ENCODE assay signal across 18 mouse cellular contexts in the genomic region with DNA sequence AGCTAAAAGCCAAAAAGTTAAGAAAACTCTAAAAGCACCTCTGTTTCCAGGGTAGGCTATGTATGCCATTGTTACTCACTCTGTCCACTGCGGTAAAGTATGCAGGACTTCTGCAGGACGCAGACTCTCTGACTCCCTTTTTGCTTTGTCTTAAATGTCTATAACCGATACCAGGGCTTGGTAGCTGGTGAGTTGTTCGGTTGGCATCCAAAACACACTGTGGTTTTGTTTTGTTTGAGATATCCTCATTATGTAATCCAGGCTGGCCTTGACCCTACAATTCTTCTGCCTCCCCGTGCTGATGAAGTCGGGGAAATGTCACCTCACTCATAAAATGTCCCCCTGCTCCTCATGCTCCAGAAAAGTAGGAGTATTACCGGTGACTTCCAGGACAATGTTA.
A peak's percentile ranks its signal among the peaks of the same experiment; 100 is the strongest.
DNase-seq lines count a peak whose midpoint lies in the region; ATAC-seq and TF ChIP-seq lines count a peak whose summit lies in the region.
"Had no signal": no experiment of that assay in that cellular context is flagged by ENCODE, and none has a peak within 500 bp of the region (broad histone marks: within the 10 kb centered on the region; RNA-seq: fewer than 3 reads in every experiment).

No protein-coding gene starts in this region.

- no peak overlapping the region for H3K4me2 ChIP-seq in embryonic facial prominence, embryonic 15.5 days (replicated peaks)
- 0 out of 2 replicates have a peak overlapping the region, but pooled peaks have one; percentile 44 for H3K4me2 ChIP-seq in lung, embryonic 15.5 days
- no peak overlapping the region for H3K4me2 ChIP-seq in stomach, postnatal 0 days (replicated peaks; ENCODE audit: low read depth)
- H3K4me2 ChIP-seq in midbrain, embryonic 11.5 days: no peak overlapping the region
- H3K4me2 ChIP-seq: neural tube, embryonic 13.5 days had no signal

- TF ChIP-seq EP300 in stomach, postnatal 0 days (optimal IDR thresholded peaks at IDR 0.05): no peak

- H3K4me3 ChIP-seq in embryonic facial prominence, embryonic 15.5 days (replicated peaks): no peak overlapping the region
- no peak overlapping the region for H3K4me3 ChIP-seq in embryonic facial prominence, embryonic 10.5 days
- H3K4me3 ChIP-seq in lung, embryonic 15.5 days: no peak overlapping the region
- H3K4me3 ChIP-seq in embryonic fibroblast, embryonic 13.5 days (ENCODE audit: insufficient read depth, low read length): no peak overlapping the region
- H3K4me3 ChIP-seq in stomach, postnatal 0 days (ENCODE audit: low read depth, low read length): no peak overlapping the region
- no peak overlapping the region for H3K4me3 ChIP-seq in midbrain, embryonic 11.5 days (ENCODE audit: low read depth, low read length)
- H3K4me3 ChIP-seq: hindbrain, embryonic 10.5 days; limb, embryonic 15.5 days; neural tube, embryonic 13.5 days had no signal

- TF ChIP-seq POLR2A in embryonic fibroblast, embryonic 13.5 days (IDR thresholded peaks at IDR 0.05; ENCODE audit: low read depth, low read length): no peak

- WGBS in embryonic facial prominence, embryonic 15.5 days: 77% methylated on average over 7 of the region's 7 CpGs
- WGBS in embryonic facial prominence, embryonic 10.5 days: 90% methylated on average over 7 of the region's 7 CpGs
- 75% methylated on average over 7 of the region's 7 CpGs for WGBS in lung, embryonic 15.5 days
- 68% methylated on average over 7 of the region's 7 CpGs for WGBS in stomach, postnatal 0 days
- 88% methylated on average over 7 of the region's 7 CpGs for WGBS in midbrain, embryonic 11.5 days

- no peaks in the 10 kb centered on the region for H3K27me3 ChIP-seq in embryonic facial prominence, embryonic 15.5 days
- no peaks in the 10 kb centered on the region for H3K27me3 ChIP-seq in embryonic facial prominence, embryonic 10.5 days (replicated peaks; ENCODE audit: low read depth, poor library complexity, severe bottlenecking)
- no peaks in the 10 kb centered on the region for H3K27me3 ChIP-seq in lung, embryonic 15.5 days
- H3K27me3 ChIP-seq in stomach, postnatal 0 days (ENCODE audit: control insufficient read depth, insufficient read depth, low read length): no peaks in the 10 kb centered on the region
- H3K27me3 ChIP-seq in midbrain, embryonic 11.5 days (ENCODE audit: control insufficient read depth, insufficient read depth, low read length): no peaks in the 10 kb centered on the region
- H3K27me3 ChIP-seq: limb, embryonic 15.5 days; neural tube, embryonic 13.5 days; Patski had no signal

- peaks cover 39% of the 10 kb centered on the region for H3K4me1 ChIP-seq in embryonic facial prominence, embryonic 15.5 days
- H3K4me1 ChIP-seq in embryonic facial prominence, embryonic 10.5 days: peaks cover 41% of the 10 kb centered on the region
- peaks cover 1% of the 10 kb centered on the region; the same call in 1 of the 2 replicates for H3K4me1 ChIP-seq in lung, embryonic 15.5 days
- peaks cover 29% of the 10 kb centered on the region for H3K4me1 ChIP-seq in embryonic fibroblast, embryonic 13.5 days (ENCODE audit: control insufficient read depth, insufficient read depth, low read length)
- peaks cover 3% of the 10 kb centered on the region; the same call in 1 of the 2 replicates for H3K4me1 ChIP-seq in stomach, postnatal 0 days (replicated peaks; ENCODE audit: control insufficient read depth, insufficient read depth)
- H3K4me1 ChIP-seq in midbrain, embryonic 11.5 days (ENCODE audit: control insufficient read depth, insufficient read depth, low read length): no peaks in the 10 kb centered on the region

- H3K27ac ChIP-seq in embryonic facial prominence, embryonic 15.5 days (replicated peaks): peak overlapping the region; percentile 35; the same call in 1 of the 2 replicates
- no peak overlapping the region for H3K27ac ChIP-seq in embryonic facial prominence, embryonic 10.5 days (replicated peaks)
- H3K27ac ChIP-seq in lung, embryonic 15.5 days: no peak overlapping the region
- H3K27ac ChIP-seq in embryonic fibroblast, embryonic 13.5 days (ENCODE audit: insufficient read depth, low read length): peak overlapping the region; percentile 94
- peak overlapping the region; percentile 49 for H3K27ac ChIP-seq in stomach, postnatal 0 days (replicated peaks)
- H3K27ac ChIP-seq in midbrain, embryonic 11.5 days (ENCODE audit: low read depth, low read length): no peak overlapping the region
- H3K27ac ChIP-seq: hindbrain, embryonic 10.5 days; neural tube, embryonic 13.5 days had no signal

- DNase-seq in embryonic facial prominence, embryonic 10.5 days (ENCODE audit: low spot score): no peak
- no peak for DNase-seq in lung, postnatal 36 days
- no peak for DNase-seq in stomach, postnatal 0 days (ENCODE audit: low spot score)
- DNase-seq in right cerebral cortex, postnatal 36 days (ENCODE audit: low spot score in 2 of 2): no peak
- no peak for DNase-seq in midbrain, embryonic 11.5 days (ENCODE audit: low spot score, missing footprints)
- DNase-seq: cerebellum, adult 18-20 months; heart, adult 2 months; kidney, postnatal 10 days; retina, postnatal 1 day; thymus, adult 18-20 months had no signal

- H3K36me3 ChIP-seq in embryonic facial prominence, embryonic 15.5 days: no peaks in the 10 kb centered on the region
- H3K36me3 ChIP-seq in embryonic facial prominence, embryonic 10.5 days (replicated peaks): no peaks in the 10 kb centered on the region
- no peaks in the 10 kb centered on the region for H3K36me3 ChIP-seq in lung, embryonic 15.5 days
- H3K36me3 ChIP-seq in stomach, postnatal 0 days (ENCODE audit: control insufficient read depth, insufficient read depth, low read length): no peaks in the 10 kb centered on the region
- no peaks in the 10 kb centered on the region for H3K36me3 ChIP-seq in midbrain, embryonic 11.5 days (ENCODE audit: control insufficient read depth, insufficient read depth, low read length)
- H3K36me3 ChIP-seq: hindbrain, embryonic 10.5 days; limb, embryonic 15.5 days; neural tube, embryonic 13.5 days had no signal

- ATAC-seq in embryonic facial prominence, embryonic 15.5 days (ENCODE audit: insufficient number of reproducible peaks, low FRiP score, low TSS enrichment, low read depth): no peak
- no peak for ATAC-seq in lung, embryonic 15.5 days (ENCODE audit: borderline replicate concordance, extremely low read depth, low FRiP score, low TSS enrichment)
- ATAC-seq in stomach, postnatal 0 days (ENCODE audit: low FRiP score, low TSS enrichment): 0 out of 2 replicates have a peak, but pooled peaks have one; percentile 13
- ATAC-seq in midbrain, embryonic 11.5 days (ENCODE audit: low FRiP score): no peak
- ATAC-seq: midbrain, embryonic 16.5 days; Patski had no signal

- no peaks in the 10 kb centered on the region for H3K9me3 ChIP-seq in embryonic facial prominence, embryonic 15.5 days (replicated peaks)
- H3K9me3 ChIP-seq in embryonic facial prominence, embryonic 10.5 days: no peaks in the 10 kb centered on the region
- H3K9me3 ChIP-seq in lung, embryonic 15.5 days: no peaks in the 10 kb centered on the region
- H3K9me3 ChIP-seq in stomach, postnatal 0 days (ENCODE audit: control insufficient read depth, low read length): no peaks in the 10 kb centered on the region
- no peaks in the 10 kb centered on the region for H3K9me3 ChIP-seq in midbrain, embryonic 11.5 days (ENCODE audit: control insufficient read depth, low read length)
- H3K9me3 ChIP-seq: hindbrain, embryonic 10.5 days; limb, embryonic 15.5 days; neural tube, embryonic 13.5 days had no signal

- no peak overlapping the region for H3K9ac ChIP-seq in embryonic facial prominence, embryonic 15.5 days
- no peak overlapping the region for H3K9ac ChIP-seq in lung, embryonic 15.5 days
- H3K9ac ChIP-seq in stomach, postnatal 0 days (ENCODE audit: low read length): no peak overlapping the region
- no peak overlapping the region for H3K9ac ChIP-seq in midbrain, embryonic 11.5 days (ENCODE audit: low read length)
- H3K9ac ChIP-seq: limb, embryonic 15.5 days; neural tube, embryonic 13.5 days had no signal

- TF ChIP-seq CTCF in embryonic fibroblast, embryonic 13.5 days (IDR thresholded peaks at IDR 0.05; ENCODE audit: borderline replicate concordance, insufficient read depth, low read length): no peak
- no peak for TF ChIP-seq CTCF in stomach, postnatal 0 days (IDR thresholded peaks at IDR 0.05; ENCODE audit: low read depth)

Comparison
In these comparisons a context has a peak if more than half of its experiments do, and no peak if none do; other contexts are left out.
1. H3K27ac ChIP-seq: peak in embryonic facial prominence, embryonic 15.5 days (single experiment), embryonic fibroblast, embryonic 13.5 days (single experiment) and stomach, postnatal 0 days (single experiment); none in embryonic facial prominence, embryonic 10.5 days (single experiment), lung, embryonic 15.5 days (single experiment) and midbrain, embryonic 11.5 days (single experiment).